Mouse (Mus musculus) hindbrain, embryonic 15.5 days (tissue): ENCODE measurements at regions not wholly inside any gene's neighbourhood (a gene's known extent, or its start where the extent isn't known, plus 50 kb on each side); places are given as distances from the start of the nearest gene placed in this dataset.

ENCODE experiments used
- ATAC-seq: fragments of 200-750 bp; cut with Nextera tagmentation; 2 replicates; pipeline ENCODE4 v1.8.0; 2017; ENCODE audit warnings: low read depth, moderate number of reproducible peaks, moderate TSS enrichment; ENCODE audit not compliant: low FRiP score
- H3K27ac ChIP-seq: fragments of 300-500 bp; sonication (generic); replicated peaks from 2 replicates; pipeline ENCODE4 v1.5.1; 2015; ENCODE audit warnings: mild to moderate bottlenecking, inconsistent platforms
- H3K27me3 ChIP-seq: fragments of 300-500 bp; sonication (generic); 2 replicates; pipeline ENCODE4 v1.6.1; 2015; ENCODE audit warnings: control low read depth, inconsistent platforms
- H3K36me3 ChIP-seq: fragments of 300-500 bp; sonication (generic); 2 replicates; pipeline ENCODE4 v1.6.1; 2015; ENCODE audit warnings: control low read depth, inconsistent platforms
- H3K4me1 ChIP-seq: fragments of 300-500 bp; sonication (generic); replicated peaks from 2 replicates; pipeline ENCODE4 v1.6.1; 2015; ENCODE audit warnings: control low read depth, inconsistent platforms
- H3K4me2 ChIP-seq: fragments of 300-500 bp; sonication (generic); 2 replicates; pipeline ENCODE4 v1.6.1; 2015; ENCODE audit warnings: moderate library complexity, mild to moderate bottlenecking, inconsistent platforms
- H3K4me3 ChIP-seq: fragments of 300-500 bp; sonication (generic); 2 replicates; pipeline ENCODE4 v1.5.1; 2015; ENCODE audit warnings: mild to moderate bottlenecking, inconsistent platforms
- H3K9ac ChIP-seq: fragments of 300-500 bp; sonication (generic); 2 replicates; pipeline ENCODE4 v1.6.1; 2015; ENCODE audit warnings: inconsistent platforms
- H3K9me3 ChIP-seq: fragments of 300-500 bp; sonication (generic); 2 replicates; pipeline ENCODE4 v1.6.1; 2016; ENCODE audit warnings: control low read depth, inconsistent platforms
- WGBS: fragments of 180-500 bp; shearing (Covaris S2); methylation state at CpG from one replicate; pipeline ENCODE4 v1.1.7; 2015; 5-methylcytosine and 5-hydroxymethylcytosine counted together

DNA sequence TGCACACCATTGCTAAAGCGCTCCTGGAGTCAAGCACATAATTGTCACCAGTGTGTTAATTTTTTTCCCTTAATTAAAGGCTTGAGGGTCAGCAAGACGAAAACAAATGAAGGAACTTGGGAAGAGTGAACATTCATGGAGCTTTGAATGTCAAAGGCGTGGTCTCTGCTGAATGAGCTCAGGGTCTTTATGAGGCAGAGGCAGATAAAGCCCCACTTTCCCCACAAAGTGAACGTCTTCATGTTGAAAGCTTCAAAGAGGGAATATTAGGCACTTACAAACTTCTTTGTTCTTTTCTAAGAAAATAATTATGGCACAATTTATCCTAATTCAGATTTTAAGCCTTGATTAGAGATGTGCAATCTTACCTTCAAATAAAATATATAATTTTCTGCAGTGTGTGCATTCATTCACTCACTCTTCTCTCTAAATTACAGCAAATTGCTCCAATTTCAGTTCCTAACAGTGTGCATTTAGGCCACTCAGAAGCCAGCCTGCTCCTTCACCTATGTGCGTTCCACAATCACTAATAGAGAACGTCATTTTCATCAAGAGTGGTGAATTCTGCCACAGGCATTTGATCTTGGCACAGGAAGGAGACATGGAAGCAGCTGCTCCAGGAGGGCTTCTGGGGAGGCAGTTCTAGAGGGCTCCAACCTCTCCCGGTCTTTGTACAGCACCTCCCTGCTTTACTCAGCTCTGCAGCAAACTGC, 412.1 kb downstream of the Sox11 start:
- Histone ChIP-seq H3K4me3 (no peak overlapping the region), H3K9ac (no peak overlapping the region), H3K27me3 (no peaks in the 10 kb centered on the region), H3K4me2 (no peak overlapping the region), H3K36me3 (no peaks in the 10 kb centered on the region), H3K4me1 (no peaks in the 10 kb centered on the region), H3K27ac (no peak overlapping the region), H3K9me3 (no peaks in the 10 kb centered on the region)
- ATAC-seq, result no peak
- WGBS, result 65% methylated on average over 7 of the region's 7 CpGs

DNA sequence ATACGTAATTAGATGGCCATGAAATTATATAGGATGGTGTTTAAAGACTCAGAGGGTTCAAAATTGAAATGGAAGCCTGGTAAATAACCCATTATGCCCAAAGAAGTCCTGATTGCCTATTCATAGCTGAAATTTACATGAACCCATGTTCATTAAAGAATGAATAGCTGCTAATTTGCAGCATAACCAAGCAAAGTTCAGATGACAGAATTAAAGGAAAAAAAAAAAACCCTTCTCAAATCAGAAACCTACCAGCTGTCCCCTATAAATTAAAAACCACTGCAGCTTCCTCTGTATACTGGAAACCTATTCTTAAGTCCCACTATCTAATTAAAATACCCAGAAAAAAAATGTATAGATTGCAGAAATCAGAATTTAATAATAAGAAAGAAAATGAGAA, 436.2 kb downstream of the Sox11 start:
- H3K4me3 ChIP-seq, result no peak overlapping the region
- peaks cover 19% of the 10 kb centered on the region for H3K4me1 ChIP-seq
- H3K27ac ChIP-seq, result no peak overlapping the region
- WGBS, result 78% methylated on average over 1 of the region's 1 CpGs
- H3K27me3 ChIP-seq, result no peaks in the 10 kb centered on the region
- H3K9me3 ChIP-seq, result no peaks in the 10 kb centered on the region
- no peak overlapping the region for H3K9ac ChIP-seq
- no peaks in the 10 kb centered on the region for H3K36me3 ChIP-seq
- no peak overlapping the region for H3K4me2 ChIP-seq
- ATAC-seq, result no peak

DNA sequence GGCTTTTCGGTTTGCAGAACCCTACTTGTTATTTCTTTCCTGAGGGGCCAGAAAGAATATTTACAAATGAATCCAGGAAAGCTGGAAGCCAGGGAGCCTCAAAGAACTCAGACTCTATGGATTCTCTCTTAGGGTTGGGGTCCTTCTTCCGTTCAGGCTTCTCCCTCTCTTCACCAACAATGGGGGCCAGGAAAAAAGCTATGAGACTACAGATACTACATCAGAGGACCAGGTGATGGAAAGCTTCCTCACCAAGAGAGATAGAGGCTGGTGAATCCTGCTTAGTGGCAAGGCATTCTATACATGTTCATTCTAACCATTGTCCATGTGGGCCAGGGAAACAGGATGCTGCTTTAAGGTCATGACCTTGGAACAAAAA, 434.9 kb downstream of the Cmpk2 start:
- ATAC-seq, result no peak; the same call in 1 of the 2 replicates

DNA sequence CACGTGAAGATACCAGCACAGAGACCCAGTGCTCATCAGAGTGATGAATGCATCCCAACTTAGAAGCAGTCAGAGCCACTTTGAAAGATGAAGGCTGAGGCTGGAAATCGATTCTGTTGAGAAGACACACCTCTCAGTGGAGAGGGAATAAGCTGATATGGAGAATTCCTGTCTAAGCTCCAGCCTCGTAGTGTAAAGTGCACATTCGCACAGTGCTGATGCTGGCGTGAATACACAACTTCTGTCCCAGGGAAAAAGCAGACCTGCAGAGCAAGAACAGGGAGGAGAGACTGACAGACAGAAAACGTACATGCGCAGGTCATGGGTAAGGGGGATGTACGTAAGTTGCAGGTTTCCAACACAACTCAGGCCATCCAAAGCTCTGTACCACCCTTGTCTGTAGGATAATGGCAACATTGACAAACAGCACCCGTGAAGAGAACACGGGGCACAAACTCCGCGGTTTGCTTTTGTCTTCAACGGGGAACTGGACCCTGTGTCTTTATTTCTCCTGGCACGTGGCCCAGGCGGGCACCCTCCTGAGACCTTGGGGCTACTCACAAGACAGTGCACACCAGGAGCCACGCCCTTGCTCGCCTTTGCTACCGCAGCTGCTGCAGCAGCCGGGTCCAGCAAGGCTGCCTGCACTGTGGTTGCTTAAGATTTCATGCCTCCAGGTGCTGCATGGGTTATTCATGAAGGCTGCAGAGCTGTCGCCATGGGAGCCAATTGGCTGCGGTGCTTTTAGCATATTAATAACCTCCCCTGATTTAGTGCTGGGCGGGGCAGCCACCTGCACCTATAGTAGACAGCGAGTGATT, 434.3 kb downstream of the Cmpk2 start:
- 9% methylated on average over 23 of the region's 23 CpGs for WGBS
- ATAC-seq, result peak; percentile 95

More for the DNA sequence above, 434.9 kb downstream of the Cmpk2 start:
- Histone ChIP-seq H3K9ac (no peak overlapping the region), H3K4me2 (peak overlapping the region; percentile 74), H3K4me3 (peak overlapping the region; percentile 36), H3K9me3 (no peaks in the 10 kb centered on the region), H3K27me3 (no peaks in the 10 kb centered on the region), H3K4me1 (peaks cover 19% of the 10 kb centered on the region), H3K27ac (peak overlapping the region; percentile 85), H3K36me3 (no peaks in the 10 kb centered on the region)
- 19% methylated on average over 2 of the region's 2 CpGs for WGBS

DNA sequence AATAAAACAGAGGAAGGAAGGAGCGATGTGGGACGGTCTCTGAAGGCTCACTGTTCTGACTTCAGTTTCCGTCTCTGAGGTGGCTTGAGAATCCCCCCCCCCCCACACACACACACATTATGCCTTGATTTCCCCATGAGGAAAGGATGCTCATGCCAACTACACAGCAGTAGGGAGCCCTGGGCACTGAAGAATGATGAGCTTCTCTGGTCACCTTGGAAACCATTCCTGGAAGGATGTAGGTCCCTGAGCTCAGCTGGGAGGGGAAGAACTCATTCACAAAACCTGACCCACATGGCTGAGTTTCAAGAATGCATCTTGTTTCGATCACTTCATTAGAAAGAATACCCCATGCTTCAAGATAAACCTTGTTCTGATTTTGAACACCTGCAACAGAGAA, 422.2 kb downstream of the Cmpk2 start:
- no peak overlapping the region for H3K9ac ChIP-seq
- 31% methylated on average over 4 of the region's 4 CpGs for WGBS
- no peak overlapping the region for H3K27ac ChIP-seq
- no peaks in the 10 kb centered on the region for H3K36me3 ChIP-seq
- no peaks in the 10 kb centered on the region for H3K27me3 ChIP-seq
- H3K4me2 ChIP-seq, result no peak overlapping the region
- peaks cover 15% of the 10 kb centered on the region for H3K4me1 ChIP-seq
- H3K4me3 ChIP-seq, result no peak overlapping the region
- peak; percentile 60; the same call in 1 of the 2 replicates for ATAC-seq
- H3K9me3 ChIP-seq, result no peaks in the 10 kb centered on the region

More for the DNA sequence above, 434.3 kb downstream of the Cmpk2 start:
- peak overlapping the region; percentile 74 for H3K4me2 ChIP-seq
- no peaks in the 10 kb centered on the region for H3K27me3 ChIP-seq
- H3K27ac ChIP-seq, result peak overlapping the region; percentile 85
- peak overlapping the region; percentile 46 for H3K9ac ChIP-seq
- no peaks in the 10 kb centered on the region for H3K36me3 ChIP-seq
- peak overlapping the region; percentile 36 for H3K4me3 ChIP-seq
- peaks cover 19% of the 10 kb centered on the region for H3K4me1 ChIP-seq
- H3K9me3 ChIP-seq, result no peaks in the 10 kb centered on the region

DNA sequence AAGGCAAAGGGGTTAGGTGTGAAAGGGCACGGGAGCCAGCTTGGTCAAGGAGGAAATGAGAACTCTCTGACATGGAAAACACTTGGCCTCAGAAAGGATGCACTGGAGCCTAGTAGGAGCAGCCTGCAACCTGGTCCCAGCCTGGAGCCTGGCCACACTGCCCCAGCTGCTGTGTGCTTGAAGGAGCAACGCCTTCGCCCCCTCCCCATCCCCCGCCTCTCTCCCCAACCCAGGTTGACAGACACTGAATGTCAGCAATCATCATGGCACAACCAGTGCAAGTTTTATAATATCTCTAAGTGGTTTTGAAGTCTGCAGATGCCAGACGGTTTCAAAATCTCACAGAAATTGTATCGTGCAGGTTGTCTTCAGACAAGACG, 417.6 kb downstream of the Cmpk2 start:
- 0 out of 2 replicates have a peak, but pooled peaks have one; percentile 24 for ATAC-seq
- no peak overlapping the region for H3K4me3 ChIP-seq
- WGBS, result 30% methylated on average over 7 of the region's 7 CpGs
- no peaks in the 10 kb centered on the region for H3K9me3 ChIP-seq
- H3K4me1 ChIP-seq, result peaks cover 45% of the 10 kb centered on the region
- H3K27ac ChIP-seq, result peak overlapping the region; percentile 76
- peak overlapping the region; percentile 33 for H3K4me2 ChIP-seq
- H3K36me3 ChIP-seq, result no peaks in the 10 kb centered on the region
- H3K27me3 ChIP-seq, result no peaks in the 10 kb centered on the region
- H3K9ac ChIP-seq, result 0 out of 2 replicates have a peak overlapping the region, but pooled peaks have one; percentile 4

DNA sequence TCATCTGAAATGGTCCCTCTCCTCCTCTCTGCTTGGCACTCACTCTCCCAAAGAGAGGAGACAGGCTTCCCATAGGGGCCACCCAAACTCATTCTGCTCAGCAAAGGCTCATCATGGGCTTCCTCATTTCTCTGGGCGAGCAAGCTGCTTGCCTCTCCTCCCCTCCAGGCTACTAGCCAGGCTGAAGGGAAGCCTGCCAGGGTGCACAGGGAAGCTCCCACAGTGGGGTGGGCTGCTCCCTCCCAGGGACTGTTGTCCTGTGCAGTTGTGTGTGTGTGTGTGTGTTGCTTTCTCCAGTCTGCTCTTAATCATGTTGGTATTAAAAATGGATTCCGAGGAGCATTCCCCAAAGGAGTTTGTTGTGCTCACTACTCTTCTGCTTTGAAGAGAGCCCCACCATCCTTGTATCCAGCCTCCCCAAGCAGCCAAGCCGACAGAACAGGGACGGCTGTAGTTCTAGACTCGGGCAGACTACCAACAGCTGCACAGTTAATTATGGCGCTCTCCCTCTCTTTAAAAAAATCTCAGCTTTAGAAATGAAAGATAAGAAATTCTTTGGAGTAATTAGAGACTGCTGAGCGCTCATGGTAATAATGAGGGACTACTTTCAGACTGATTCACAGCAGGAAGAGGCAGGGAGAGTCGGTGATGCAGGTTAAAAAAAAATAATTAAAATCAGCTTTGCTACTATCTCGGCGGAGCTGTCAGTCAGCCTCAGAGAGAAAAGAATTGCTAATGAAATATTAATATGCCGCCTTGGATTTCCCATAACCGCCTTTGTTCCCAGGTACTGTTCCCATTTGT, 417.0 kb downstream of the Cmpk2 start:
- peak; percentile 66 for ATAC-seq
- H3K9me3 ChIP-seq, result no peaks in the 10 kb centered on the region
- H3K36me3 ChIP-seq, result no peaks in the 10 kb centered on the region
- H3K27ac ChIP-seq, result peak overlapping the region; percentile 76
- 0 out of 2 replicates have a peak overlapping the region, but pooled peaks have one; percentile 4 for H3K9ac ChIP-seq
- H3K4me3 ChIP-seq, result no peak overlapping the region
- peaks cover 41% of the 10 kb centered on the region for H3K4me1 ChIP-seq
- 13% methylated on average over 12 of the region's 12 CpGs for WGBS
- H3K27me3 ChIP-seq, result no peaks in the 10 kb centered on the region
- H3K4me2 ChIP-seq, result peak overlapping the region; percentile 33

DNA sequence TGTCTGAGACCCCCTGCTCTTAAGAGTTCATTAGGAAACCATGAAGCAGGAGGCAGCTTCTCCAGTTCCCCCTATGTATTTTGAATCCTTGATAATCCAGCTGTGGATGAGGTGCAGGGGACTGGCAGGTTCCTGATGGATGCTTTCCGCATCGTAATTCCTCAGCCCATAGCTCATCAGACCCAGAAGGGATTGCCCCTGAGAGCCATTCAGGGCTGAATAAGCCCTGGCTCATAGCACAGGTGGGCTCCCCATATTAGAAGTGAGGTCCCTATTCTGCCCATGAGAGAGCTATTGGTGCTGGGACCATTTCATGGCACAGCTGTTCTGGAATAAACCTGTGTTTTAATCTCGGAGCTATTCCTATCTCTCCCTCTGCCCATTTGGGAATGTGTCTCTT, 416.1 kb downstream of the Cmpk2 start:
- Histone ChIP-seq H3K4me2 (no peak overlapping the region), H3K4me1 (peaks cover 37% of the 10 kb centered on the region), H3K27me3 (no peaks in the 10 kb centered on the region), H3K9me3 (no peaks in the 10 kb centered on the region), H3K36me3 (no peaks in the 10 kb centered on the region), H3K9ac (no peak overlapping the region), H3K27ac (peak overlapping the region; percentile 76), H3K4me3 (no peak overlapping the region)
- WGBS, result 36% methylated on average over 3 of the region's 3 CpGs
- no peak for ATAC-seq

DNA sequence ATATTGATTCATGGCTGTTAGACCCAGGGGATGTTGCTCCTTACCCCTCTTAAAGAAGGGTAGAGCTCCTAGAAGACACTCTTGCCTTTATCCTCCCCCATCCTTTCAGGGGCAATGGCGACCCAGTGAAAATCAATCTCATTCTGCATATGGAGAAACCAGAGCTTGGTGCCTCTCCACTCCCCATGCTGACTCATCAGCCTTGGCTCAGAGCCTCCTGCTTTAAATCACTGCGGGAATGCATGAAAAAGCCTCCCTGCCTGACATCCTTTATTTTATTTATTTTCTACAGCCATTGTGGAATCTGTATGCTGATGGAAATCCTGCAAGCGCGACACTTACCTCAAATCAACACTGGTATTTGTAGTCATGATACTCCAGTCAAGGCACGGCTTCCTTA, 415.2 kb downstream of the Cmpk2 start:
- WGBS, result 26% methylated on average over 5 of the region's 5 CpGs
- no peak overlapping the region for H3K9ac ChIP-seq
- ATAC-seq, result 0 out of 2 replicates have a peak, but pooled peaks have one; percentile 9

DNA sequence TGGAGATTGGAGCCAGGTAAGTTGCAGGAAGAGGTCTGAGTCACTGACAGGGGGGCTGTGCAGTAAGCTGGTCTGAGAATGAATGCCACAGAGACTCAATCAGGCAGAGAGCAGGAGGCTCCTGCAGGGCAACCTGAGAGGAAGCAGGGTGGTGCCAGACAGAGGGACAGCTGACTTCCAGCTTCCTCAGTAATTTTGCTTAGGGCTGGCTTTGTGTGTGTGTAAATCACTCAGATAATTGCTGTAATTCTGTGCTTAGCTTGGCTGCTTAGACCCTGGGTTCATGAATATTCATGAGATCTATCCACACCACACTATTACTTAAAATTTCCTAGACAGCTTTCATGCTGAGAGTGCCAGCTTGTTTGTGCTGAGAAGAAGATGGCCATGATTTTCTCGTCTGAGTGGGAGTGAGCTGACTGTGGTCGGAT, 408.7 kb downstream of the Cmpk2 start:
- Histone ChIP-seq H3K4me2 (no peak overlapping the region), H3K4me1 (peaks cover 11% of the 10 kb centered on the region), H3K27me3 (no peaks in the 10 kb centered on the region), H3K4me3 (no peak overlapping the region), H3K9ac (no peak overlapping the region), H3K36me3 (no peaks in the 10 kb centered on the region), H3K27ac (peak overlapping the region; percentile 54), H3K9me3 (no peaks in the 10 kb centered on the region)
- ATAC-seq, result peak; percentile 78
- 25% methylated on average over 2 of the region's 2 CpGs for WGBS

More for the DNA sequence above, 415.2 kb downstream of the Cmpk2 start:
- no peak overlapping the region for H3K4me2 ChIP-seq
- no peaks in the 10 kb centered on the region for H3K9me3 ChIP-seq
- peaks cover 37% of the 10 kb centered on the region for H3K4me1 ChIP-seq
- H3K36me3 ChIP-seq, result no peaks in the 10 kb centered on the region
- no peaks in the 10 kb centered on the region for H3K27me3 ChIP-seq
- H3K27ac ChIP-seq, result peak overlapping the region; percentile 76
- H3K4me3 ChIP-seq, result no peak overlapping the region

DNA sequence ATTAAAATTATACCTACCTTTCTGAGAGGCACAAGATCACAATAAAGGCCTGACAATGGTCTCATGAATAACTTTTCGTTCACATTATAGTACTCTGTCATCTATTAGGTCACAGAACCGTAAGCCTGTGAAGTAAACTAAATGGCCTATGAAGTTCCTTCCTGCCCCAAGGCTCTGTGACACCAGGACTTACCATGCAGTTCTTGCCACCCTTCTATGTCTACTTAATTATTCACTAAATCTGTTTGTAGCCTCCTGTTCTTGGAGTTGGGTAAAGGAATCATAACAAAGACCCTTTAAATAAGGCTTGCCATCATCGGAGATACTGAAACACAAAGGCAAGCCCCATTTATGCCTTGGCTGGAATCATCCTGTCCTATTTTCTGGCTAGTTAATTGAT, 408.3 kb downstream of the Cmpk2 start:
- Histone ChIP-seq H3K4me1 (peaks cover 11% of the 10 kb centered on the region), H3K27ac (peak overlapping the region; percentile 54), H3K4me2 (no peak overlapping the region), H3K27me3 (no peaks in the 10 kb centered on the region), H3K4me3 (no peak overlapping the region), H3K9me3 (no peaks in the 10 kb centered on the region), H3K36me3 (no peaks in the 10 kb centered on the region), H3K9ac (no peak overlapping the region)
- WGBS, result 49% methylated on average over 3 of the region's 3 CpGs
- ATAC-seq, result no peak
